Mouse (Mus musculus) ovary, adult 18-20 months (tissue): ENCODE measurements around the gene Gng8.

Experiments
- DNase-seq: peaks from one replicate; pipeline ENCODE4 v3.0.0; 2022; ENCODE audit warnings: low spot score, mixed read lengths

Gene Gng8

DNA sequence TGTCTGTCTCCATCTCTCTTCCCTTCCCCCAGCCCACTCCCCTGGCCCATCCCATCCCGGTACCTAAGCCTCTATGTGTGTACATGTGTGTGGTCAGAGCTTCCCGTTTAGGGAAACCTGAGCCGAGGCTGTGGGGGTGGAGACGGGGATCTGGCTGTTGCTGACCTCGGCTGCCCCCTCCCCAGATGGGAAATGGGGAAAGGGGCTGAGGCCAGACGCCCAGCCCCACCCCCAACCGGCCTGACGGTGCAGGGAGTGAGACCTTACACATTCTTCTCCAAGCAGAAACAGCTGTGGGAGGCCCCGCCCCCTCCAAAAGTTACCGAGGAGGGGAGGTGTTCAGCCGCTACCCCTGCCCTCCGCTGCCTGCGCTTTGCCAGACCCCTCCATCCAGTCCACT is 15.0 kb upstream of the Gng8 start:
- no peak for DNase-seq

DNA sequence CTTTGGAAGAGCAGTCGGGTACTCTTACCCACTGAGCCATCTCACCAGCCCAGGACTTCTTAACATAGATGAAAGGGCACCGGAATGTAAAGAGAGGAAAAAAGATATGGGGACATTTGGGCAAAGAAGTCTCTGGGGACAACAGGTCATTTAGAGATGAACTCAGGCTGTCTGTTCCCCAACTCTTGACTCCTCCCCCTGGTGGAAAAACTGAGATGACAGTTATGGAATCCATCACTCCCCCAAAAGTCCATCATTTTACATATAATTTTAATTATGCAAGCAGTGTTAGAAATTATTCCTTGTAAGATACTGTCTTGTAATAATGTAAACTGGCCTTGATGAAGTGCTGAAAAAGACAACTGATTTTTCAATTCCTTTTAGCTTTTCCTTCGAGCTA is 13.9 kb upstream of the Gng8 start:
- no peak for DNase-seq

DNA sequence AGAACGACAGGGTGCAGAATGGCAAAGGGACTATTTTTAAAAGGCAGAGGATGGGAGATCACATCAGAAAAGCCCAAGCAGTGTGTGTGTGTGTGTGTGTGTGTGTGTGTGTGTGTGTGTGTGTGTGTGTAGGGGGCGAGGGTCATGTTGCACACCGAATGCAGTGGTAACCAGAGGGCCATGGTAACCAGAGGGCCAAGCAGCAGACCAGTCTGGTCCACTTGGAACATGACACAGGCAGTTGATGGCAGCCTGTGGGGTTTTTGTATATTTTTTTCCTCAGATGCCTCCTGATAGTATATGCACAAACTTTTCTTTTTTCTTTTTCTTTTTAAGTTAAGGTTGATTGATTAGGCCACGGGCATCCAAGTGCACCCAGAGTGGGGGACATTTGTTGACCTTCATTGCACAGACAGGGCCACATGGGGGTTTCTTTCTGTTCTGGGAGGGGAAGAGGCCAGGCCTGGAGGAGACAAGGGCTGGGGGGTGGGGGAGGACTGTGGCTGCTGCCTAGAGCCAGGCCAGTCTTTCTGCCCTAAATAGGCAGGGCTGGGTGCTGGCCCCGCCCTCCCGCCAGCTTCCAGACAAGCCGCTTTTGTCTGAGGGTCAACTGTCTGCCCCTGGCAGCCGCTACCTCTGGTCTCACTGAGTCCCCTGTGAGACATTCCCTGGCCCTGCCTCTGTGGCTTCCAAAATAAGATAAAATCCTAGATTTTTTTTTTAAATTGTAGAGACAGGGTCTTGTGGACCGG is 11.6 kb upstream of the Gng8 start:
- no peak for DNase-seq

GRCm38 (mm10) chr7:16880615-16881014 is 11.0 kb upstream of the Gng8 start:
- DNase-seq: no peak

DNA sequence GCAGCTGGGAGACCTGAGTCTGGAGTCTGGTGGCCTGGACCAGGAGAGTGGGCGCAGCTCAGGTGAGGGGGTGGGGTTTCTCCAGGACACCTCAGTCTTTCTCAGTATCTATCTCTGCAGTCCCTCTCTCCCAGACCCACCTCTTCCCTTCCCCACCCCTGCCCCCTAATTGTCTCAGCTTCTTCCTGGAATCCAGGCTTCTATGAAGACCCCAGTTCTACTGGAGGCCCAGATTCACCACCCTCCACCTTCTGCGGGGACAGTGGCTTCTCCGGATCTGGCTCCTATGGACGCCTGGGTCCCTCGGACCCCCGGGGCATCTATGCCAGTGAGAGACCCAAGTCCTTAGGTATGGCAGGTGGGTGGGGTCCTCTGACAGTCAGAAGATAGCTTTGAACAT is 8.4 kb upstream of the Gng8 start:
- no peak for DNase-seq

DNA sequence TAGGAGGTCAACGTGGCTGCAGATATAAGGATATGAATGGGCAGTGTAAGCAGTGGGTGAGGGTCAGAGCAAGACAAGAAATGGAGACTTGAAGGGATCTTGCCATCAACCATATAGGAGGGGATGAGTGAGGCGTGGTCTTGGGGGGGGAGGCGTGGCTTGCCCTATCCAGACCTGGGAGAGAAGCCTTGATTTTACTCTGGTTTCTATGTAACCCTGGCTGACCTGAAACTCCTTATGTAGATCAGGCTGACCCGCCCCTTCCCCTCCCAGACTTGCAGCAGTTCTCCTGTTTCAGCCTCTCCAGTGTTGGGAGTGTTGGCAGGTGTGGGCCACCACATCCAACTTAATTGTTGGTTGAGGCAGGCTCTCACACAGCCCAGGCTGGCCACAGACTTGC is 7.3 kb upstream of the Gng8 start:
- no peak for DNase-seq

DNA sequence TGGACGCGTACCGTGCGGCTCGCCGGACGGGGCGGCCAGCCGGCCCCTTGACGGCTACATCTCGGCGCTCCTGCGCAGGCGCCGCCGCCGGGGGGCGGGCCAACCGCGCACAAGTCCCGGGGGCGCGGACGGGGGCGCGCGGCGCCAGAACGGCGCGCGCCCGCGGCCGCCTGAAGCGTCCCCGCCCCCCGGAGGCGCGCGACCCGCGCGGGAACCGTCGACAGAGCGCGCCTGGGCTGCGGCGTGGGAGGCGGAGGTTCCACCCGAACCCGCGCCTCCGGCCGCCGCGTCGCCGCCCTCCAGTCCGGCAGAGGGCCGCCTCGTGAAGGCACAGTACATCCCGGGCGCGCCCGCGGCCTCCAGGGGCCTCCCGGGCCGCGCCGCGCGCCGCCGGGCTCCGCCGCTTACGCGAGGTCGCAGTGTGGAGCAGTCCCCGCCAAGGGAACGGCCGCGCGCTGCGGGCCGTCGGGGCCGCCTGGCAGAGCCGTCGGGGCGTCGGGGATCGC is 6.3 kb upstream of the Gng8 start:
- DNase-seq: no peak

DNA sequence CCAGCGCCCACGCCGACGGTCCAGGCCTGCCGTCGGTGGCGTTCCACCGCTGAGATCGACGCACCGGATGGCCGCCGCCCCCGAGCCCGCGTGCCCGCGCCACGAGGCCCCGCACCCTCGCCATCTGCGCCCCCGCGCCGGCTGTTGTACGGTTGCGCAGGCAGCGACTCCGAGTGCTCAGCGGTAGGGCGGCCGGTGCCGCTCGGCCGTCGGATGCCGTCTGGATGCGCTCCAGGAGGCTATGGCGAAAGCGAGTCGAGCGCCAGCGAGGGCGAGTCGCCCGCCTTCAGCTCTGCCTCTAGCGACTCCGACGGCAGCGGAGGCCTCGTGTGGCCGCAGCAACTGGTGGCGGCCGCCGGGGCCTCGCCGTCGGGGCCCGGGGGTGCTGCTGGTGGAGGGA is 5.7 kb upstream of the Gng8 start:
- no peak for DNase-seq

GRCm38 (mm10) chr7:16890536-16890935 is 1.1 kb upstream of the Gng8 start:
- no peak for DNase-seq

- DNase-seq: peak; percentile 67
Measured at GRCm38 (mm10) chr7:16890944-16891343, 642 bp upstream of the Gng8 start.

DNA sequence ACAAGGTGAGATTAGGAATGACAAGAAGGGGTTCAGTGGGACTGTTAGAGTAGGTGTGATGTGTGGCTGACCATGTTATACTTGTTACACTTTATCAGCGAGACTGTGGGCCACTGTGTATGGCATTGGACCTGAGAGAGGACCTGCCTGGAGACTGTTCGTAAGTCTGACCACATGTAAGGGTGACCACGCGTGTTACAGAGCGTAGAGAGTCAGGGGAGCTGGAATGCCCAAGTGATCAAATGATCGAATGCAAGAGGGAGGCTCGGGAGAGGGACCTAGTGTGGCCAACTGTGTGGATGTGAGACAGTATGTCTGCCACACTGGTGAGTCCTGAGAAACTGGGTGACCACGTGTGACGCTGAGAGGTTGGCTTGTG is 755 bp downstream of the Gng8 start:
- DNase-seq: no peak

DNA sequence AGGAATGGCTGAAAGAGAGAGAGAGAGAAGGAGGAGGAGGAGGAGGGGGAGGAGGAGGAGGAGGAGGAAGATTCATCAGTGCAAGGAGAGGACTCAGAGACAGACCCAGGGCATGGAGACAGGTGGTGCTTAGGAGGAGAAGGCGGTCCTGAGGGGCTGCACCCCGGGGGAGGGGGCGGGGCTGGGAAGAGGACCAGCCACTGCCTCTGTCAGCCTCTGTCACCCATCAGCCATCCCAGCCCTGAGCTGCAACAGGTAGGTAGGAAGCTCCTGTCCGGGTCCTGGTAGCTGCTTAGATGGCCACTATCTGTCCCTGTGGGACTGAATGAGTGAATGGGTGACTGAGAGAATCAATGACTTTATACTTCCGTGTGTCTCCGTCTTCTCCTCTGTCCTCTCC is 2.0 kb downstream of the Gng8 start:
- DNase-seq: no peak

GRCm38 (mm10) chr7:16894279-16894678 is 2.7 kb downstream of the Gng8 start:
- DNase-seq: no peak

- DNase-seq: no peak
Measured at GRCm38 (mm10) chr7:16895000-16895399, 3.4 kb downstream of the Gng8 start.

DNA sequence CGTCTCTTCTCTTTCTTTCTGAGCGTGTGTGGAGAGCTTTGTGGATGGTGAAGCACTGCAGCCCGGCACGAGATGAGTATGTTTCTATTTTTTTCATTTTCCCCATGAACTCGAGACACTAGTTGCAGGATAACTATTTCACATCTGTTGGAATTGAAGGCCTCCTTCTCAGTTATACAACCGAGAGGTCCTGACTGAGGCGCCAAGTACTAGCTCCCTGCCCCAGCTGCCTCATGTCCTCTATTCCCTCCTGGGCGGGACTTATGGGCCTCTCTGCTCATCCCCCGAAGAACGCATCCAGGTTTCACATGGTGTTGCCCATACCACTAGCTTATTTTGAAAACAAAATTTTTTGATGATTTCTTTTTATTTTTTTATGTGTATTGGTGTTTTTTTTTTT is 3.9 kb downstream of the Gng8 start:
- DNase-seq: no peak

GRCm38 (mm10) chr7:16900526-16900925 is 8.9 kb downstream of the Gng8 start:
- no peak for DNase-seq

DNA sequence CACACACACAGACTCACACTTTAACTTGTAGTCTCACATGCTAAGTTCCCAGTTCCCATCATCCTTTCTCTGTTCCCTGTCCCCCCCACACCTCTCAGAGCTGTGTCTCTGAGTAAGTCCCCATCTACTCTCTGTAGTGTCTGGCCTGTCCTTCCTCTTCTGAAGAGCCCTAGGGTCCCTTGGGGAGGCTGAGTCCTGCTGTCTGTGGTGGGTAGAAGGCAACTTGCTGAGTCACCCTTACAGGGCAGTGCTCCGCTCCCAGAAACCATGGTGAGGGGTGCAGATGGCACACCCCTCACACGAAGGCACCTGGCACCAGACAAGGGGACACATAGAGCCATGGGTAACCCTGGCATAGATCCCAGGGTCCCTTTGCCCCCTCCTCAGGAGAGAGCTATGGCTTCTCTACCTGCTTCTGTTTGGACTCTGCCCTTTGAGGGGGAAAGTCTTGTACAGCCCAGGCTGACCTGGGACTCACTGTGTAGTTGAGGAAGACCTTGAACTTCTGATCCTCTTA is 11.9 kb downstream of the Gng8 start:
- DNase-seq: no peak

- no peak for DNase-seq
Measured at GRCm38 (mm10) chr7:16904120-16904675, 12.6 kb downstream of the Gng8 start.

DNA sequence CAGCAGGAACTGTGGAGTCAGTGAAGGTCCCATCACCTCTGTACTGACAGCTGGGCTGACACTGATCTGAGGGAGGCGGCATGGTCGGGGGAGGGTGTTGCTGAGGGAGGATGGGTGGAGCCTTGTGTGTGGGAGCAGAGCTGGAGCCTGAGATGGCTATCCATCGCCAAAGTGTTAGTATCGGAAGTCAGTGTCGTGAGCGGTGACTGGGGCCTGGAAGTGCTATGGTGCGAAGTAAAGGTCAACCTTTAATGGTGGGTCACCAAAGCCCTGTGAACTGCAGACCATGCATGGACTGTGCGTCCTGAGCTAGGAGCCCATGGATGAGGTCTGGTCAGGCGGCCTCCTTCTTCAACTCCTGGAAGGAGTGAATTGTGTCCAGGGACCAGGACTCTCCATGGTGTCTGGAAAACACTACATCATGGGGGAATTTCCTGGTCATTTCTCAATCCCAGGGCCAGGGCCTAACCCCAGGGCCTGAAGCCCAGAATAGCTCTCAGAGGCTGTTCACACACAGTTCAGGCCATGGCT is 14.0 kb downstream of the Gng8 start:
- DNase-seq: no peak

GRCm38 (mm10) chr7:16906281-16906680 is 14.7 kb downstream of the Gng8 start, which contains the start of gene Ptgir:
Ptgir (plus strand) TSS chr7:16906490.
- no peak for DNase-seq

DNA sequence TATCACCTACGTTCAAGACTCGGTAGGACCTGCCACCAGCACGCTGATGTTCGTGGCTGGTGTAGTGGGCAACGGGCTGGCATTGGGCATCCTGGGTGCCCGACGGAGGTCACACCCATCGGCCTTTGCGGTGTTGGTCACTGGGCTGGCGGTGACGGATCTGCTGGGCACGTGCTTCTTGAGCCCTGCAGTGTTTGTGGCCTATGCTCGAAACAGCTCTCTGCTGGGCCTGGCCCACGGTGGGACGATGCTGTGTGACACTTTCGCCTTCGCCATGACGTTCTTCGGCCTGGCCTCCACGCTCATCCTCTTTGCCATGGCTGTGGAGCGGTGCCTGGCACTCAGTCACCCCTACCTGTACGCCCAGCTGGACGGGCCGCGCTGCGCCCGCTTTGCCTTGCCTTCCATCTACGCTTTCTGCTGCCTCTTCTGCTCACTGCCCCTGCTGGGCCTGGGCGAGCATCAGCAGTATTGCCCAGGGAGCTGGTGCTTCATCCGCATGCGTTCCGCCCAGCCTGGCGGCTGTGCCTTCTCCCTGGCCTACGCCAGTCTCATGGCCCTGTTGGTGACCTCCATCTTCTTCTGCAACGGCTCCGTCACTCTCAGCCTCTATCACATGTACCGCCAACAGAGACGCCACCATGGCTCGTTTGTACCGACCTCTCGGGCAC is 15.4 kb downstream of the Gng8 start:
- DNase-seq: no peak

GRCm38 (mm10) chr7:16907842-16908241 is 16.3 kb downstream of the Gng8 start:
- no peak for DNase-seq

GRCm38 (mm10) chr7:16908367-16908766 is 16.8 kb downstream of the Gng8 start:
- DNase-seq: no peak
